Mouse (Mus musculus): ENCODE measurements around the gene Gm5741.

DNA sequence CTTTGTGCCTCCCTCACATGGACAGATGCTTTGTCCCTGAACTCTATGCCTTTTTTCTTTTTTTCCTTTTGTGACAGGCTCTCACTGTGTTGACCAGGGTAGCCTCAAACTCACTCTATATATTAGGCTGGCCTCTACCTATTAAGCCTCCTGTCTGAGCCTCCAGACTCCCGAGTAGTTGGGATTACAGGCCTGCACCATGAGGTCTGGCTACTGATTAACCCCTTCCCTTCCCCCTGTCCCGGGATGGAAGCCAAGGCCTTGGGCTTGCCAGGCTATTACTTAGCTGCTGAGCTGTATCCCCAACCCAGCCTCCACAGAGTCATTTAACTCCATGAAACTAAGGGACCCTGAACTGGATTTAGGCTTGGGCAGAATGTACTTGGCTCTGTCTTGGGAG is 2.6 kb downstream of the Gm5741 start:
- TF ChIP-seq CTCF (IDR thresholded peaks at IDR 0.05; ENCODE audit: extremely low read depth, insufficient read length, insufficient replicate concordance, low read depth, low read length) (no peak), POLR2A (IDR thresholded peaks at IDR 0.05; ENCODE audit: low read depth, low read length) (no peak)

Data from small intestine, adult 2 months (tissue).